In the genomic region with DNA sequence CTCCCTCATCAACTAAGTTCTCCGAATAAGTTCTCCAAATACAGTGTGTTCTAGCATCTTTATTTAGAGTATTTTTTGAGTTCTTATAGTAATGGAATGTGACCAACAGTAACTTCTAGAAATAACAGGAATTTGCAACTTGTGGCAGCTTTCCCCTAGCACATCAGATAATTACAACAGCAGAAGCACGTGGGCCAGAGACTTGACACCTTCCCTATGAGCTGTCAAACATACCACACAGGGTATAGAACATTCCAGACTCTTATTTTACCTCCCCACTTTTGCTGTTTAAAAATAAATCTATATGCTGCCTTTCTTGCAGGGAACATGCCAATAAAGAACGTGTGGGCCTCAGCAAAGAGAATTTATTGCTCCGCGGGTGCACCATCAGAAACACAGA, we compare ENCODE assay signal across 23 mouse cellular contexts.
"Had no signal": no experiment of that assay in that cellular context is flagged by ENCODE, and none has a peak within 500 bp of the region (broad histone marks: within the 10 kb centered on the region; RNA-seq: fewer than 3 reads in every experiment).

No protein-coding gene starts in this region.

- H3K27ac ChIP-seq: heart, embryonic 10.5 days; hindbrain, embryonic 13.5 days; hindbrain, embryonic 15.5 days; hindbrain, postnatal 0 days; kidney, embryonic 15.5 days; kidney, postnatal 0 days; limb, embryonic 10.5 days; limb, embryonic 12.5 days; liver, embryonic 13.5 days had no signal

- DNase-seq: forebrain, postnatal 0 days; gastrocnemius, postnatal 14 days; gastrocnemius, postnatal 36 days; heart, adult 18-20 months; heart, postnatal 10 days; heart, postnatal 36 days; kidney, adult 11 months; kidney, adult 2 months; kidney, adult 9 months; kidney, postnatal 14 days; kidney, postnatal 36 days; layer of hippocampus, adult 9-11 months; liver; liver, embryonic 13.5 days had no signal

- H3K4me3 ChIP-seq: heart, embryonic 10.5 days; heart, embryonic 12.5 days; hindbrain, embryonic 13.5 days; hindbrain, embryonic 15.5 days; kidney, embryonic 15.5 days; limb, embryonic 10.5 days; limb, embryonic 12.5 days; liver, embryonic 13.5 days had no signal
